Mouse (Mus musculus) heart, embryonic 15.5 days (tissue): ENCODE measurements around the gene Xylb. TPM values are rescaled to one million over a fixed set of nuclear protein-coding genes. Genes with fewer than 3 reads are reported as not detected.

Experiments used
- ATAC-seq: fragments of 200-750 bp; cut with Nextera tagmentation; replicated peaks from 2 replicates; pipeline ENCODE4 v1.8.0; 2017; ENCODE audit warnings: low read depth, moderate TSS enrichment; ENCODE audit not compliant: insufficient number of reproducible peaks, insufficient read depth, low FRiP score
- H3K27ac ChIP-seq: fragments of 300-500 bp; sonication (generic); 2 replicates; pipeline ENCODE4 v1.5.1; 2015; ENCODE audit warnings: mild to moderate bottlenecking, inconsistent platforms
- H3K27me3 ChIP-seq: fragments of 300-500 bp; sonication (generic); 2 replicates; pipeline ENCODE4 v1.6.1; 2015; ENCODE audit warnings: inconsistent platforms
- H3K36me3 ChIP-seq: fragments of 300-500 bp; sonication (generic); 2 replicates; pipeline ENCODE4 v1.6.1; 2015; ENCODE audit warnings: mild to moderate bottlenecking, inconsistent platforms
- H3K4me1 ChIP-seq: fragments of 300-500 bp; sonication (generic); replicated peaks from 2 replicates; pipeline ENCODE4 v1.6.1; 2015; ENCODE audit warnings: inconsistent platforms
- H3K4me2 ChIP-seq: fragments of 300-500 bp; sonication (generic); 2 replicates; pipeline ENCODE4 v1.6.1; 2015; ENCODE audit warnings: inconsistent platforms, mild to moderate bottlenecking, moderate library complexity
- H3K4me3 ChIP-seq: fragments of 300-500 bp; sonication (generic); 2 replicates; pipeline ENCODE4 v1.5.1; 2015; ENCODE audit warnings: mild to moderate bottlenecking, inconsistent platforms
- H3K9ac ChIP-seq: fragments of 300-500 bp; sonication (generic); 2 replicates; pipeline ENCODE4 v1.6.1; 2015; ENCODE audit warnings: mild to moderate bottlenecking, inconsistent platforms
- H3K9me3 ChIP-seq: fragments of 300-500 bp; sonication (generic); replicated peaks from 2 replicates; pipeline ENCODE4 v1.6.1; 2016; ENCODE audit warnings: inconsistent platforms
- WGBS: fragments of 180-500 bp; shearing (Covaris S2); methylation state at CpG from one replicate; pipeline ENCODE4 v1.1.7; 2015; ENCODE audit warnings: mixed read lengths; 5-methylcytosine and 5-hydroxymethylcytosine counted together
- polyA plus RNA-seq: library from polyadenylated mRNA; unstranded; fragments of >200 nt; fragmentation: Nextera tagmentation; extraction: Ambion mirVana; gene quantifications from 2 replicates; pipeline ENCODE4 v1.2.1, GENCODE M21; 2015

The Xylb gene
- polyA plus RNA-seq, 1 experiment from 2014 or later = 1.1 TPM

- Histone ChIP-seq H3K27me3 (no peaks in the 10 kb centered on the region), H3K36me3 (peaks cover 42% of the 10 kb centered on the region), H3K4me1 (peaks cover 25% of the 10 kb centered on the region), H3K27ac (no peak overlapping the region), H3K4me2 (peak overlapping the region; percentile 94), H3K9ac (peak overlapping the region; percentile 80; the same call in 1 of the 2 replicates), H3K4me3 (no peak overlapping the region; the same call in 1 of the 2 replicates), H3K9me3 (no peaks in the 10 kb centered on the region)
- ATAC-seq = no peak
- 91% methylated on average over 7 of the region's 7 CpGs for WGBS
Measured at GRCm38 (mm10) chr9:119342728-119343127, 14.5 kb upstream of the Xylb start.

- Histone ChIP-seq H3K9ac (no peak overlapping the region), H3K27ac (no peak overlapping the region), H3K9me3 (no peaks in the 10 kb centered on the region), H3K36me3 (peaks cover 61% of the 10 kb centered on the region), H3K4me2 (no peak overlapping the region), H3K27me3 (no peaks in the 10 kb centered on the region), H3K4me1 (peaks cover 13% of the 10 kb centered on the region), H3K4me3 (no peak overlapping the region)
- 83% methylated on average over 8 of the region's 8 CpGs for WGBS
- no peak for ATAC-seq
Measured at GRCm38 (mm10) chr9:119346376-119346775, 10.8 kb upstream of the Xylb start.

GRCm38 (mm10) chr9:119350531-119350930 lies 6.7 kb upstream of the Xylb start:
- Histone ChIP-seq H3K27me3 (no peaks in the 10 kb centered on the region), H3K4me3 (no peak overlapping the region), H3K36me3 (peaks cover 40% of the 10 kb centered on the region), H3K4me2 (no peak overlapping the region), H3K9me3 (no peaks in the 10 kb centered on the region), H3K27ac (no peak overlapping the region), H3K4me1 (no peaks in the 10 kb centered on the region), H3K9ac (no peak overlapping the region)
- 84% methylated on average over 3 of the region's 3 CpGs for WGBS
- ATAC-seq = no peak

- 88% methylated on average over 10 of the region's 10 CpGs for WGBS
- peaks cover 34% of the 10 kb centered on the region for H3K36me3 ChIP-seq
Measured at GRCm38 (mm10) chr9:119350947-119351705, 6.1 kb upstream of the Xylb start.

GRCm38 (mm10) chr9:119352060-119352459 lies 5.1 kb upstream of the Xylb start:
- 34% methylated on average over 4 of the region's 4 CpGs for WGBS
- no peak overlapping the region for H3K9ac ChIP-seq
- no peaks in the 10 kb centered on the region for H3K9me3 ChIP-seq
- no peaks in the 10 kb centered on the region for H3K4me1 ChIP-seq
- no peaks in the 10 kb centered on the region for H3K27me3 ChIP-seq
- ATAC-seq = peak; percentile 79
- H3K4me2 ChIP-seq = no peak overlapping the region
- no peak overlapping the region for H3K27ac ChIP-seq
- H3K4me3 ChIP-seq = no peak overlapping the region
- peaks cover 27% of the 10 kb centered on the region for H3K36me3 ChIP-seq

More at GRCm38 (mm10) chr9:119350947-119351705, 6.1 kb upstream of the Xylb start:
- Histone ChIP-seq H3K27me3 (no peaks in the 10 kb centered on the region), H3K9ac (no peak overlapping the region), H3K4me2 (no peak overlapping the region), H3K9me3 (no peaks in the 10 kb centered on the region), H3K4me3 (no peak overlapping the region), H3K27ac (no peak overlapping the region), H3K4me1 (no peaks in the 10 kb centered on the region)
- ATAC-seq = no peak

GRCm38 (mm10) chr9:119353926-119354325 lies 3.3 kb upstream of the Xylb start:
- H3K9ac ChIP-seq = no peak overlapping the region
- whole genome bisulfite sequencing = 73% methylated on average over 6 of the region's 6 CpGs
- no peak overlapping the region for H3K4me2 ChIP-seq
- H3K4me1 ChIP-seq = peaks cover 8% of the 10 kb centered on the region
- no peak overlapping the region for H3K27ac ChIP-seq
- ATAC-seq = no peak
- H3K36me3 ChIP-seq = peaks cover 15% of the 10 kb centered on the region; the same call in 1 of the 2 replicates
- H3K9me3 ChIP-seq = no peaks in the 10 kb centered on the region
- H3K27me3 ChIP-seq = no peaks in the 10 kb centered on the region
- no peak overlapping the region for H3K4me3 ChIP-seq

GRCm38 (mm10) chr9:119355943-119356342 lies 1.2 kb upstream of the Xylb start:
- H3K4me1 ChIP-seq = peaks cover 8% of the 10 kb centered on the region
- peaks cover 5% of the 10 kb centered on the region; the same call in 1 of the 2 replicates for H3K36me3 ChIP-seq
- no peak overlapping the region for H3K9ac ChIP-seq
- no peak overlapping the region for H3K4me3 ChIP-seq
- H3K9me3 ChIP-seq = no peaks in the 10 kb centered on the region
- H3K4me2 ChIP-seq = no peak overlapping the region
- no peak for ATAC-seq
- no peak overlapping the region for H3K27ac ChIP-seq
- 74% methylated on average over 6 of the region's 6 CpGs for WGBS
- H3K27me3 ChIP-seq = no peaks in the 10 kb centered on the region

- whole genome bisulfite sequencing = 47% methylated on average over 9 of the region's 9 CpGs
- H3K9ac ChIP-seq = peak overlapping the region; percentile 81; the same call in 1 of the 2 replicates
- ATAC-seq = no peak
- peak overlapping the region; percentile 99 for H3K4me2 ChIP-seq
- H3K9me3 ChIP-seq = no peaks in the 10 kb centered on the region
- no peak overlapping the region for H3K27ac ChIP-seq
- peak overlapping the region; percentile 83 for H3K4me3 ChIP-seq
- no peaks in the 10 kb centered on the region for H3K27me3 ChIP-seq
- no peaks in the 10 kb centered on the region for H3K36me3 ChIP-seq
- peaks cover 14% of the 10 kb centered on the region for H3K4me1 ChIP-seq
Measured at GRCm38 (mm10) chr9:119358058-119358429, 863 bp downstream of the Xylb start.

GRCm38 (mm10) chr9:119361416-119361815 lies 4.2 kb downstream of the Xylb start:
- WGBS = 88% methylated on average over 5 of the region's 5 CpGs
- H3K27ac ChIP-seq = no peak overlapping the region
- no peaks in the 10 kb centered on the region for H3K36me3 ChIP-seq
- H3K9ac ChIP-seq = no peak overlapping the region
- no peak overlapping the region for H3K4me3 ChIP-seq
- H3K4me1 ChIP-seq = peaks cover 28% of the 10 kb centered on the region
- ATAC-seq = no peak
- no peaks in the 10 kb centered on the region for H3K9me3 ChIP-seq
- no peak overlapping the region for H3K4me2 ChIP-seq
- H3K27me3 ChIP-seq = no peaks in the 10 kb centered on the region

- Histone ChIP-seq H3K4me2 (no peak overlapping the region), H3K4me3 (no peak overlapping the region), H3K4me1 (peaks cover 20% of the 10 kb centered on the region), H3K27ac (no peak overlapping the region), H3K36me3 (no peaks in the 10 kb centered on the region), H3K9ac (no peak overlapping the region), H3K9me3 (no peaks in the 10 kb centered on the region), H3K27me3 (no peaks in the 10 kb centered on the region)
- WGBS = 49% methylated on average over 12 of the region's 12 CpGs
- no peak for ATAC-seq
Measured at GRCm38 (mm10) chr9:119363229-119363628, 6.0 kb downstream of the Xylb start.

- Histone ChIP-seq H3K4me1 (peaks cover 19% of the 10 kb centered on the region), H3K9ac (no peak within 1 kb of the TSS), H3K4me2 (no peak within 1 kb of the TSS), H3K36me3 (no peaks in the 10 kb centered on the region), H3K27me3 (no peaks in the 10 kb centered on the region), H3K27ac (no peak within 1 kb of the TSS), H3K9me3 (no peaks in the 10 kb centered on the region), H3K4me3 (no peak within 1 kb of the TSS)
- WGBS = 52% methylated on average over 7 of the region's 7 CpGs
- ATAC-seq = no peak
Measured at GRCm38 (mm10) chr9:119365284-119365683, 8.1 kb downstream of the Xylb start, which contains the start of gene Slc22a14. TSS of gene Slc22a14 (minus strand) at chr9:119365553.

GRCm38 (mm10) chr9:119368367-119368766 lies 11.2 kb downstream of the Xylb start:
- Histone ChIP-seq H3K27me3 (no peaks in the 10 kb centered on the region), H3K4me3 (no peak overlapping the region), H3K9ac (no peak overlapping the region), H3K4me2 (no peak overlapping the region), H3K27ac (no peak overlapping the region), H3K36me3 (no peaks in the 10 kb centered on the region), H3K4me1 (peaks cover 11% of the 10 kb centered on the region), H3K9me3 (no peaks in the 10 kb centered on the region)
- 90% methylated on average over 3 of the region's 3 CpGs for WGBS
- ATAC-seq = no peak
